Mouse (Mus musculus) central nervous system, embryonic 11.5 days (tissue): ENCODE results near the gene Kdm5b. TPM values are rescaled to one million over a fixed set of nuclear protein-coding genes. Genes with fewer than 3 reads are reported as not detected.

ENCODE experiments used
- polyA plus RNA-seq: library from polyadenylated mRNA; depleted of rRNA; stranded (reverse); fragments of >200 nt; gene quantifications from 2 replicates; pipeline ENCODE4 v1.2.3, GENCODE M21; 2012; rRNA removed

Kdm5b gene
- polyA plus RNA-seq = 48.1 and 53.2 TPM in 2 replicates

GRCm38 (mm10) chr1:134559976-134560375, at the start of gene Kdm5b:
Gene Kdm5b, plus strand, starts transcription at chr1:134560171.

GRCm38 (mm10) chr1:134549632-134550132, 10.3 kb upstream of the Kdm5b start, which contains the start of gene Mgat4e:
Gene Mgat4e, minus strand, starts transcription at chr1:134549682.

GRCm38 (mm10) chr1:134646261-134646962, 86.4 kb downstream of the Kdm5b start, which contains the start of gene Syt2:
Gene Syt2, plus strand, starts transcription at chr1:134646677.

Other genes with a start within 250 kb of the Kdm5b start
- gene Ppfia4, start 227.2 kb upstream of the Kdm5b start, polyA plus RNA-seq = 6.8 and 11.6 TPM in 2 replicates
- gene Tmem183a, start 198.2 kb upstream of the Kdm5b start, polyA plus RNA-seq = 96.1 and 114 TPM in 2 replicates
- gene 4933406M09Rik, start 174.2 kb upstream of the Kdm5b start, polyA plus RNA-seq = not detected in 2 replicates
- 22.7 and 30.1 TPM in 2 replicates for gene Cyb5r1, start 154.6 kb upstream of the Kdm5b start, polyA plus RNA-seq
- gene Adipor1, start 144.8 kb upstream of the Kdm5b start, polyA plus RNA-seq = 44.2 and 57.9 TPM in 2 replicates
- 22.9 and 25.2 TPM in 2 replicates for gene Klhl12, start 104.6 kb upstream of the Kdm5b start, polyA plus RNA-seq
- 16.9 and 23.8 TPM in 2 replicates for gene Rabif, start 65.5 kb upstream of the Kdm5b start, polyA plus RNA-seq
- gene Mgat4e, start 10.5 kb upstream of the Kdm5b start, polyA plus RNA-seq = 0.07 TPM in 1 of 2 replicates, not detected in the other
- gene Syt2, start 86.5 kb downstream of the Kdm5b start, polyA plus RNA-seq = 3.0 and 3.2 TPM in 2 replicates